Mouse (Mus musculus): Measurements from ENCODE around the gene Smdt1. TPM values are rescaled to one million over a fixed set of nuclear protein-coding genes. Genes with fewer than 3 reads are reported as not detected.
"Not testable (repeated sequence)": the region's sequence is repeated elsewhere in the genome, so short reads cannot be mapped to it uniquely, and the experiment has no call there.

The Smdt1 gene
- total RNA-seq, 1 experiment from 2014 or later: 61.4 TPM

DNA sequence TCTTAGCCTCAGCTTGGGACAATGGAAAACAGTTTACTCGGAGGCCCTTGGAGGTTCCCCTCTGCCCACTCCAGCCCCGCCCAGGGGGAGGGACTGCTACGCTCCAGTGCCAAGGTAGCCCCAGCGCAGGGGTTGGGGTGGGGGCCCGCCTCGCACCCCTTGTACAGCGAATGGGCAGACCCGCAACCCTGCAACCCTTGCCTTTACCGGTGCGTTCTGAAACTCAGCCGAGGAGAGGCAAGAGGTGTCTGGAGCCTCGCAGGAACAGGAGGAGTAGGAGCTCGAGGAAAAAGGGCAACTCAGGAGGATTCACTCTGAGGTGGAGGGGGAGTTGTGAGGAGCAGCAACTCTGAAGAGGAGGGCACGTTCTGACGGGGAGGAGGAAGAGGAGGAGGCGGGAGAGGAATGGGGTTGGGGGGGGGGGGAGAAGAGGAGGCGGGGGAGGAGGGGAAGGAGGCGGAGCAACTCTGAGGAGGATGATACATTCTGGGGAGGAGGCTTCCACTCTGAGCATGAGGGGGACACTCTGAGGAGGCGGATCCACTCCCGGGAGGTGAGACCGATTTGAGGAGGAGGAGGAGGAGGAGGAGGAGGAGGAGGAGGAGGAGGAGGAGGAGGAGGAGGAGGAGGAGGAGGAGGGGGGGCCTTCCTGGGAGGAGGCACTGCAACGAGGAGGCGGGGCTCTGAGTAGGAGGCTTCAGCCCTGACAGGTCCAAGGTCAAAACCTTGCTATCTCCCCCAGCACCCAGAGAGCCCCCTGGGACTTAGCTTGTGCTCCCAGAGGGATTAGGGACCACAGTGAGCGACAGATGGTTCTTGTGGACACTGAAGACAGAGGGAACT, 41.3 kb downstream of the Smdt1 start, which contains the start of gene Cyp2d22:
TSS of gene Cyp2d22 (minus strand) at position 390 of the 843 bp plus-strand sequence.
- ATAC-seq (replicated peaks in 1 of 2; ENCODE audit: insufficient read depth in 1 of 2, low FRiP score in 2 of 2, low TSS enrichment in 1 of 2, low read depth in 1 of 2, poor library complexity in 2 of 2, severe bottlenecking in 2 of 2): peak; percentile 51 to 61

DNA sequence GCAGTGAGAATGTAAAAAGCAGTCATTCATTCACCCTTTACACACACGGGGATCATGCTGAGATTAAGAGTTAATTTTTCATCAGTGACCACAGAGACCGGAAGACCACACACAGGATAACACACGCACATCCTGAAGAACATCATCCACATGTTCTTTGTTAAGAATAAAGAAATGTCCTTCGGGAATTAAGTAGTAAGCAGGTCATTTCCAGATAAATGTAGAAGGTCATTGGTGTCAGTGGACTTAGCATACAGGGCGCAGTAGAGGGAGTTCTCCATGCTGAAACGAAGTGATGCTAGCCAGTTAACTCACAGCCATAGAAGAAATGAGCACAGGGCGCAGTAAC, 41.9 kb downstream of the Smdt1 start:
- no peak for ATAC-seq (replicated peaks in 1 of 2; ENCODE audit: insufficient read depth in 1 of 2, low FRiP score in 2 of 2, low TSS enrichment in 1 of 2, low read depth in 1 of 2, poor library complexity in 2 of 2, severe bottlenecking in 2 of 2)

DNA sequence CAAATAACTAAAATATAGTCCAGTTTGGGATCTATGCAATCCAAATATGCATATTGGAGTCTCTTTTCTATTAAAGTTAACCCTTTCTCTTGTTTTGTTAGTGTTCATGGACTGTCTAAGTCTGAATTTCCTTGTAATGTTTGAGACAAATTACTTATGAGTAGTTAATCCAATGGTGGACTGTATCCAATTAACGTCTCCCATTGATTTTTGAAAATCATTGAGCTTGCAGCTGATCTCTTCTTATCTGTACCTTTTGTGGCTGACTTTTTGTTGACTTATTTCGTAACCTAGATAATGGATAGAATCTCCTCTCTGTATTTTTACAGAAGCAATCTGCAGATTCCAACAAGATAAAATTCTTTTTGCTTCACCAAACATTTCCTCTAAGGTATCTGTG, 43.7 kb downstream of the Smdt1 start:
- ATAC-seq (replicated peaks in 1 of 2; ENCODE audit: insufficient read depth in 1 of 2, low FRiP score in 2 of 2, low TSS enrichment in 1 of 2, low read depth in 1 of 2, poor library complexity in 2 of 2, severe bottlenecking in 2 of 2): no peak

DNA sequence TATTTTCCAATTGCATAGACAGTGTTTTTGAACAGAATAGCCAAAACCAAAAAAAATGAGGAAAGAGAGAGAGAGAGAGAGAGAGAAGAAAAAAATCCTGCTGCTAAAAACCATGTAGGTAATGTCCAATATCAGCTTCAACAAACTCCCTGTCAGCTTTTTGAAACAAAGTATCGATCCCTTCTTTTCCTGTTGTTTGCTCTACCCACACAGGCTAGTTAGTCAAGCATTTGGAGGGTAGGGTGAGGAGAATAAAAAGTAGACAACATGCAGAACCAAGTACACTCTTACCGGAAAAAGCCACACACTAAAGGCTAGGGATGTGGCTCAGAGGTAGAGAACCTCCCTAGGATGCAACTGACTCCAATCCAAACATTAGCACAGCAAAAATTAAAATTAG, 47.0 kb downstream of the Smdt1 start:
- ATAC-seq (replicated peaks in 1 of 2; ENCODE audit: insufficient read depth in 1 of 2, low FRiP score in 2 of 2, low TSS enrichment in 1 of 2, low read depth in 1 of 2, poor library complexity in 2 of 2, severe bottlenecking in 2 of 2): no peak

DNA sequence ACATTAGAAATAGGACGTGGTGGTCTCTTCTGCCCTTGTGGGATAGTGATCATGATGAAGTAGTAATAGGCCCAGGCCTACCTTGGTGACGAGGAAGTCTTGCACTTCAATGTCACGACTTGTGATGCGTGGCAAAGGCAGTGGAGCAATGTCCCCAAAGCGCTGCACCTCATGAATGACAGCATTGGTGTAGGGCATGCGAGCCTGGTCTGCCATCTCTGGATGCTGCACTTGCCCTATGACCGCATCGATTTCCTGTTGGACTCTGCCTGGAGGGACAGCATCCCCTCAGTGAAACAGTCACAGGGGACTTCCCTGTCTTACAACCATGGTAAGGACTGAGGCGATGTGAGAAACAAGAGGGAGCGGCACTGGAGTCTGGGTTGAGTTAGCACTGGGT, 51.2 kb downstream of the Smdt1 start:
- not testable (repeated sequence) for ATAC-seq (replicated peaks in 1 of 2; ENCODE audit: insufficient read depth in 1 of 2, low FRiP score in 2 of 2, low TSS enrichment in 1 of 2, low read depth in 1 of 2, poor library complexity in 2 of 2, severe bottlenecking in 2 of 2)

DNA sequence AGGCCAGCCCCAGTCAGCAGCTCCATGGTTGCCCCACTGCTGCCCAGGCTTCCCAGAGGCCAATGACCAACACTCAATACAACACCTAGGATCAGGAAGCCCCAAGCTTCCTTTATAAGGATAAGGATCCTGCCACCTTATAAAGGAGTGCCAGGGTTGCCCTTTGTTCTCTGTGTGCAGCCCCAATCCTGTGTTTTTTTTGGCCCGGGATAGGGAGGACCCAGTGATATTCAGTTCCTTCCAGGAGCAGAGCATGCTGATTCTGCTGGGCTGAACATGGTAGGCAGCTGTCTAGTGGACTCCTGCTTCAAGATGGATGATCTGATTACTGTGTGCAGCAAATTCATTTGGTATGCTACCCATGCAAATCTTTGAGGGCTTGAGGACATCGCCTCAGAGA, 55.2 kb downstream of the Smdt1 start, which contains the start of gene Cyp2d11:
TSS of gene Cyp2d11 (minus strand) at position 101 of the 400 bp plus-strand sequence.
- not testable (repeated sequence) for ATAC-seq (replicated peaks in 1 of 2; ENCODE audit: insufficient read depth in 1 of 2, low FRiP score in 2 of 2, low TSS enrichment in 1 of 2, low read depth in 1 of 2, poor library complexity in 2 of 2, severe bottlenecking in 2 of 2)

DNA sequence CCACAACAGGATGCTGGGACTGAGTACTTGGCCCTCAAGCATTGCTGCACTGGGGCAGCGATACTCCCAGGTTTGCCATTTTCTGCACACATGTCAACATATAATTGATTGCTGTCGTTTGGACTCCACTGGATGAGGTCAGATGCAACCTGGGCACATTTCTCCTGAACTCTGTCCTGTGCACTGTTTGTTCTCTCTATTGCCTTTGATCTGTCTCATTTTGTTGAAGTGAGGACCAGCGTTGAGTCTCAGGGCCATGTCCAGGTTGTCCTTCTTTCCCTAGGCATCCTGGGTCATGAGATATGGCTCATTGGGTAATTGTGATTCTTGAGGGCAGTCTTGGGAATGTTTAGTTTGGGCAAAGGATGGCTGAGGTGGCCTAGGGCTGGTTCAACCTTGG, 57.2 kb downstream of the Smdt1 start:
- ATAC-seq (replicated peaks in 1 of 2; ENCODE audit: insufficient read depth in 1 of 2, low FRiP score in 2 of 2, low TSS enrichment in 1 of 2, low read depth in 1 of 2, poor library complexity in 2 of 2, severe bottlenecking in 2 of 2): not testable (repeated sequence)

Other genes starting within 250 kb of the Smdt1 start
- gene Ccdc134, start 211.0 kb upstream of the Smdt1 start, total RNA-seq (2017): 15.9 and 20.8 TPM in 2 replicates
- 64.0 and 83.8 TPM in 2 replicates for gene Srebf2, start 191.8 kb upstream of the Smdt1 start, total RNA-seq (2017)
- 9.3 and 13.6 TPM in 2 replicates for gene Shisa8, start 126.1 kb upstream of the Smdt1 start, total RNA-seq (2017)
- gene Tnfrsf13c, start 114.6 kb upstream of the Smdt1 start, total RNA-seq (2017): 9.2 and 10.6 TPM in 2 replicates
- 15.6 and 25.6 TPM in 2 replicates for gene Cenpm, start 94.2 kb upstream of the Smdt1 start, total RNA-seq (2017)
- not detected in 2 replicates for gene 1500009C09Rik, start 86.6 kb upstream of the Smdt1 start, total RNA-seq (2017)
- gene Sept3, start 64.1 kb upstream of the Smdt1 start, total RNA-seq (2017): 1.1 TPM in 2 replicates
- gene Wbp2nl, start 40.0 kb upstream of the Smdt1 start, total RNA-seq (2017): not detected in 2 replicates
- 50.2 and 51.1 TPM in 2 replicates for gene Naga, start within 50 bp of the Smdt1 start, total RNA-seq (2017)
- 8.5 and 13.6 TPM in 2 replicates for gene Pheta2, start within 50 bp of the Smdt1 start, total RNA-seq (2017)
- 90.5 and 185 TPM in 2 replicates for gene Ndufa6, start 15.4 kb downstream of the Smdt1 start, total RNA-seq (2017)
- 0.10 and 1.1 TPM in 2 replicates for gene Cyp2d22, start 41.3 kb downstream of the Smdt1 start, total RNA-seq (2017)
- not detected in 2 replicates for gene Cyp2d11, start 55.1 kb downstream of the Smdt1 start, total RNA-seq (2017)
- not detected in 2 replicates for gene Cyp2d10, start 68.2 kb downstream of the Smdt1 start, total RNA-seq (2017)
- not detected in 2 replicates for gene Cyp2d9, start 94.5 kb downstream of the Smdt1 start, total RNA-seq (2017)
- not detected in 2 replicates for gene Cyp2d12, start 216.1 kb downstream of the Smdt1 start, total RNA-seq (2017)